Mouse (Mus musculus): Measurements from ENCODE around the gene Prss2.
"Not testable (repeated sequence)": the region's sequence is repeated elsewhere in the genome, so short reads cannot be mapped to it uniquely, and the experiment has no call there.

The Prss2 gene

GRCm38 (mm10) chr6:41554295-41555169, 32.9 kb downstream of the Prss2 start:
- DNase-seq (ENCODE audit: low spot score in 2 of 2): peak in 1 of 2 experiments; percentile 44

DNA sequence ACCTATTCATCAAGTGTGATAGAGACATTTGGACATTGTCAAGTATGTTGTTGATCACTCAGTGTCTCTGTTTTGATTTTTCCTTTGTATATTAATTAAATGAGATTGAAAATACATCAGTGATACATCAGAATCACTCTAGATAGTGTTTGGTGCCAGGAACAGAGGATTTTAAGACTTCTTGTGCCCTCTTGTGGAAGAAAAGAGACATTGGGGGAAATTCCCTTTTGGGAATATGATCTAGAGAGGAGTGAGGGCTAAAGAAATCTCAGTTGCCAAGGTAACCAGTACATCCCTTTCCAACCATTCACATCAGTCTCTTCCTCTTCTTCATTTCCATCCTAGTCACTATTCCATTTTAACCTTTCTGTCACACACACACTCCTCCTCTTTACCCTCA, 34.8 kb downstream of the Prss2 start:
- no peak for DNase-seq (ENCODE audit: low spot score in 2 of 2)

GRCm38 (mm10) chr6:41557468-41557867, 35.9 kb downstream of the Prss2 start:
- no peak for DNase-seq (ENCODE audit: low spot score in 2 of 2)

DNA sequence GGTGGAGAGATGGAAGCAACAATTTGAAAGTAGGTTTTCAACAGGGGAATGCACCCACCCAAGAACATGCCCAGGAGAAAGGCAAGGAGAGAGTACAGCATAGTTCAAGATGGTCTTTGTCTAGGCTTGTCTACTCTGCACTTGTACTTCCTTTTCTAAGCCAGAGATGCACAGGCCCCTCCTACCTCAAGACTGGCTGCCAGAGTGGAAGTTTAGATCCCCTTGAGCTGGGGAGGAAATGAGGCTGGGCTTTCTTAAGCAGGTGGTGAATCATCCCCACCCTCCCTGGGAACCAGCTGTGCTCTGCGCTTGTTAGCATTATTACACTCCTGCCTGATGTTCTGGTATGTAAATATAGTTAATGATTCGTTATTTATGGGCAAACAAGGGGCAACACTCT, 36.7 kb downstream of the Prss2 start:
- peak in 1 of 2 experiments; percentile 28 for DNase-seq (ENCODE audit: low spot score in 2 of 2)

DNA sequence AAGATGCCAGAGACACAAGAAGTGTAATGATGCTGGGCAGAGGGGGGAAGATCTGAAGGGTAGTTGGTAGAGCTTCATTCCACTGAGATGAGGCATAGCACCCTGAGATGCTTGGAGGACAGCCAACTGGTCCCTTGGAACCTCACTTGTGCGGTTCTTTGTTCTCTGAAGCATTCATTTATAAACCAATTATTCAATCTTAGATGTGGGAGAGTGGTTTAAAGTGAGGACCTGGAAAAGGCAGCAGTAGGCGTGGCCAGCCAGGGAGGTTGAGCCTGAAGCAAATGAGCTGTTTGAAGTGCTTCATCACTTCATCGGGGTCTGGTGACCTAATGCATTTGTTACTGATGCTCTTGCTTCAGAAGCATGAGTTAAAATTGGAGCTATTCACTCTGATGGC, 37.7 kb downstream of the Prss2 start:
- DNase-seq (ENCODE audit: low spot score in 2 of 2): no peak

DNA sequence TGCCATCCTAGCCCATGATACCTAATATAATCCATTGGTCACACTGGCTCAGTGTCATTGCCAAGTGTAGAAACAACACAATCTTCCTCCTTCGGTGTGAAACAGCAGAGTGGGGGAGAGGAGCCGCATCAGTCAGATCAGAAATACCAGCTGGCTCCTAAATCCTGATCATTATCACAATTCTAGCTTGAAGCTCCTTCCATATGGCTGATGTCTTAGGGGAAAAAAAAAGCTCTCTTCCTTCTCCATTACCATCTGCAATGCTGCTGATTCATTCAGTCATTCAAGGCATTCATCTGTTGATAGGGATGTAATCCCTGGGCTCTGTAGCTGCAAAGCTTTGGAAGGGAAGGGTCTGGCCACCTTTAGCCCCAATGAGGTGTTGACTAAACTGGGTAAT, 38.7 kb downstream of the Prss2 start:
- no peak for DNase-seq (ENCODE audit: low spot score in 2 of 2)

GRCm38 (mm10) chr6:41562598-41562997, 41.0 kb downstream of the Prss2 start:
- no peak for DNase-seq (ENCODE audit: low spot score in 2 of 2)

- DNase-seq (ENCODE audit: low spot score in 2 of 2): not testable (repeated sequence)
Observed at GRCm38 (mm10) chr6:41563104-41563951, 41.7 kb downstream of the Prss2 start.

GRCm38 (mm10) chr6:41565261-41565660, 43.7 kb downstream of the Prss2 start:
- no peak for DNase-seq (ENCODE audit: low spot score in 2 of 2)

DNA sequence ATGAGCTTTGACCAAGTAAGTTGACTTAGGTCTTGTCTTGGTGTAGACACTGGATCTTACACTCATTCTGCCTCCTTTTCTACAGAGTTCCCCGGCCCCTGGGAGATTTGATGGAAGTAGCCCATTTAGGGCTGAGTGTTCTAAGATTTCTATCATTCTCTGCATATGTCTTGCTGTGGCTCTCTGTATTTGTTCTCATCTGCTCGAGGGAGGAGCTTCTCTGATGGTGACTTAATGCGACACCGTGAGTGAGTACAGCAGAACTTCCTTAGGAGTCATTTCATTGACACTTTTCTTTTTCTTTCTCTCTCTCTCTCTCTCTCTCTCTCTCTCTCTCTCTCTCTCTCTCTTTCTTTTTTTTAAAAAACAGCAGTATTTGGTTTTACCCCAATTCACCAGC, 45.4 kb downstream of the Prss2 start:
- DNase-seq (ENCODE audit: low spot score in 2 of 2): no peak

GRCm38 (mm10) chr6:41569078-41569477, 47.5 kb downstream of the Prss2 start:
- no peak for DNase-seq (ENCODE audit: low spot score in 2 of 2)
